Mouse (Mus musculus): ENCODE measurements around the gene Tlr12.

DNA sequence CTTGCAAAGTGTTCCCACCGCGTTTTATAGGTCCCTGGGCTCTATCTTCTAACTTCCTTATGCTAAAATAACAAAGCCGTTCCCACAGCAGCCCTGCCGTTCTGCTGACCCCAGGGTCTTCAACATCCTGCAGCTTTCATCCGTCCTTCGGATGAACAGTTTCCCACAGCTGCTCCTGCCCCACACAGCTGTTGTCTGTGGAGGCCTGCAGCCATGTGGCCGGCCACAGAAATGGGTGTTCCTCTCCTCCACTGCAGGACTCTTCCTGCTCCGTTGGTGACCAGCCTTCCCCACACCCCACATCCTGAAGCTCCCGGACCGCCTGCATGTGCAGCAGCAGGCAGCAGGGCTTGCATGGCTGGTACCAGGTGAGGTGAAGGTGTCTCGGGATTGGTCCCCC lies 18.8 kb upstream of the Tlr12 start:
- TF ChIP-seq CTCF (IDR thresholded peaks at IDR 0.05; ENCODE audit: low read depth) (no peak), EP300 (IDR thresholded peaks at IDR 0.05; ENCODE audit: low read depth) (no peak)
